Mouse (Mus musculus): ENCODE measurements around the gene Pla2g2e. TPM values are rescaled to one million over a fixed set of nuclear protein-coding genes. Genes with fewer than 3 reads are reported as not detected.

Pla2g2e gene
- polyA plus RNA-seq (2012; rRNA removed), result 0.09 TPM in 1 of 2 replicates, not detected in the other
- not detected in 2 replicates for polyA plus RNA-seq (2014; fragmentation: Nextera tagmentation; extraction: Ambion mirVana)

GRCm38 (mm10) chr4:138877731-138878130 lies at the start of gene Pla2g2e:
TSS of gene Pla2g2e (plus strand) at chr4:138877942.
- H3K9ac ChIP-seq (ENCODE audit: low read depth, low read length, severe bottlenecking), result 0 out of 2 replicates have a peak within 1 kb of the TSS, but pooled peaks have one; percentile 16
- H3K27ac ChIP-seq (replicated peaks; ENCODE audit: low read depth, low read length), result no peak within 1 kb of the TSS
- 67% methylated on average over 4 of the region's 4 CpGs for WGBS
- DNase-seq (ENCODE audit: low spot score) (no peak), ATAC-seq (ENCODE audit: low FRiP score, low read depth) (no peak)
- no peaks in the 10 kb centered on the region for H3K36me3 ChIP-seq (ENCODE audit: control insufficient read depth, insufficient read depth, low read length)
- TF ChIP-seq POLR2A (IDR thresholded peaks at IDR 0.05; ENCODE audit: borderline replicate concordance, extremely low read depth, insufficient read depth, insufficient read length), result no peak
- no peak within 1 kb of the TSS for H3K4me2 ChIP-seq (replicated peaks; ENCODE audit: low read depth, low read length, severe bottlenecking)
- peaks cover 4% of the 10 kb centered on the region; the same call in 1 of the 2 replicates for H3K4me1 ChIP-seq (ENCODE audit: control insufficient read depth, insufficient read depth, low read length)
- H3K27me3 ChIP-seq (ENCODE audit: control insufficient read depth, insufficient read depth, low read length), result no peaks in the 10 kb centered on the region
- H3K4me3 ChIP-seq (replicated peaks; ENCODE audit: low read length), result no peak within 1 kb of the TSS
- H3K9me3 ChIP-seq (ENCODE audit: control insufficient read depth, low read length), result no peaks in the 10 kb centered on the region

- 68% methylated on average over 6 of the region's 6 CpGs for WGBS
These were observed 37.9 kb upstream of the Pla2g2e start for GRCm38 (mm10) chr4:138839806-138840205.

GRCm38 (mm10) chr4:138840726-138841125 lies 37.0 kb upstream of the Pla2g2e start:
- Histone ChIP-seq H3K4me3 (replicated peaks; ENCODE audit: low read length) (no peak overlapping the region), H3K9ac (ENCODE audit: low read depth, low read length, severe bottlenecking) (no peak overlapping the region), H3K9me3 (ENCODE audit: control insufficient read depth, low read length) (no peaks in the 10 kb centered on the region), H3K4me1 (ENCODE audit: control insufficient read depth, insufficient read depth, low read length) (no peaks in the 10 kb centered on the region), H3K27ac (replicated peaks; ENCODE audit: low read depth, low read length) (no peak overlapping the region), H3K27me3 (ENCODE audit: control insufficient read depth, insufficient read depth, low read length) (no peaks in the 10 kb centered on the region), H3K4me2 (replicated peaks; ENCODE audit: low read depth, low read length, severe bottlenecking) (no peak overlapping the region), H3K36me3 (ENCODE audit: control insufficient read depth, insufficient read depth, low read length) (no peaks in the 10 kb centered on the region)
- 79% methylated on average over 8 of the region's 8 CpGs for WGBS
- ATAC-seq (ENCODE audit: low FRiP score, low read depth) (no peak), DNase-seq (ENCODE audit: low spot score) (no peak)
- TF ChIP-seq POLR2A (IDR thresholded peaks at IDR 0.05; ENCODE audit: borderline replicate concordance, extremely low read depth, insufficient read depth, insufficient read length), result no peak

More at GRCm38 (mm10) chr4:138839806-138840205, 37.9 kb upstream of the Pla2g2e start:
- Histone ChIP-seq H3K9ac (ENCODE audit: low read depth, low read length, severe bottlenecking) (no peak overlapping the region), H3K27me3 (ENCODE audit: control insufficient read depth, insufficient read depth, low read length) (no peaks in the 10 kb centered on the region), H3K36me3 (ENCODE audit: control insufficient read depth, insufficient read depth, low read length) (no peaks in the 10 kb centered on the region), H3K4me2 (replicated peaks; ENCODE audit: low read depth, low read length, severe bottlenecking) (no peak overlapping the region), H3K4me1 (ENCODE audit: control insufficient read depth, insufficient read depth, low read length) (no peaks in the 10 kb centered on the region), H3K9me3 (ENCODE audit: control insufficient read depth, low read length) (no peaks in the 10 kb centered on the region), H3K27ac (replicated peaks; ENCODE audit: low read depth, low read length) (no peak overlapping the region), H3K4me3 (replicated peaks; ENCODE audit: low read length) (no peak overlapping the region)
- ATAC-seq (ENCODE audit: low FRiP score, low read depth) (no peak), DNase-seq (ENCODE audit: low spot score) (no peak)
- no peak for TF ChIP-seq POLR2A (IDR thresholded peaks at IDR 0.05; ENCODE audit: borderline replicate concordance, extremely low read depth, insufficient read depth, insufficient read length)

GRCm38 (mm10) chr4:138841386-138841785 lies 36.4 kb upstream of the Pla2g2e start:
- Histone ChIP-seq H3K27me3 (ENCODE audit: control insufficient read depth, insufficient read depth, low read length) (no peaks in the 10 kb centered on the region), H3K9me3 (ENCODE audit: control insufficient read depth, low read length) (no peaks in the 10 kb centered on the region), H3K9ac (ENCODE audit: low read depth, low read length, severe bottlenecking) (no peak overlapping the region), H3K36me3 (ENCODE audit: control insufficient read depth, insufficient read depth, low read length) (no peaks in the 10 kb centered on the region), H3K4me2 (replicated peaks; ENCODE audit: low read depth, low read length, severe bottlenecking) (no peak overlapping the region), H3K4me1 (ENCODE audit: control insufficient read depth, insufficient read depth, low read length) (no peaks in the 10 kb centered on the region), H3K27ac (replicated peaks; ENCODE audit: low read depth, low read length) (no peak overlapping the region), H3K4me3 (replicated peaks; ENCODE audit: low read length) (no peak overlapping the region)
- WGBS, result 81% methylated on average over 7 of the region's 7 CpGs
- ATAC-seq (ENCODE audit: low FRiP score, low read depth), result no peak
- DNase-seq (ENCODE audit: low spot score), result no peak
- TF ChIP-seq POLR2A (IDR thresholded peaks at IDR 0.05; ENCODE audit: borderline replicate concordance, extremely low read depth, insufficient read depth, insufficient read length), result no peak

GRCm38 (mm10) chr4:138851463-138851862 lies 26.3 kb upstream of the Pla2g2e start:
- Histone ChIP-seq H3K9me3 (ENCODE audit: control insufficient read depth, low read length) (no peaks in the 10 kb centered on the region), H3K4me2 (replicated peaks; ENCODE audit: low read depth, low read length, severe bottlenecking) (no peak overlapping the region), H3K27me3 (ENCODE audit: control insufficient read depth, insufficient read depth, low read length) (no peaks in the 10 kb centered on the region), H3K9ac (ENCODE audit: low read depth, low read length, severe bottlenecking) (no peak overlapping the region), H3K4me3 (replicated peaks; ENCODE audit: low read length) (no peak overlapping the region), H3K4me1 (ENCODE audit: control insufficient read depth, insufficient read depth, low read length) (no peaks in the 10 kb centered on the region), H3K27ac (replicated peaks; ENCODE audit: low read depth, low read length) (no peak overlapping the region), H3K36me3 (ENCODE audit: control insufficient read depth, insufficient read depth, low read length) (no peaks in the 10 kb centered on the region)
- WGBS, result 4% methylated on average over 4 of the region's 4 CpGs
- TF ChIP-seq POLR2A (IDR thresholded peaks at IDR 0.05; ENCODE audit: borderline replicate concordance, extremely low read depth, insufficient read depth, insufficient read length), result no peak
- DNase-seq (ENCODE audit: low spot score) (peak; percentile 37), ATAC-seq (ENCODE audit: low FRiP score, low read depth) (no peak; the same call in 1 of the 2 replicates)

All from limb, embryonic 14.5 days (tissue).